Mouse (Mus musculus) urinary bladder, postnatal 10 days (tissue): ENCODE measurements around the gene 4931428F04Rik.

ENCODE experiments used
- DNase-seq: peaks from one replicate; pipeline ENCODE4 v3.0.0; 2022; ENCODE audit warnings: low spot score

Gene 4931428F04Rik

DNA sequence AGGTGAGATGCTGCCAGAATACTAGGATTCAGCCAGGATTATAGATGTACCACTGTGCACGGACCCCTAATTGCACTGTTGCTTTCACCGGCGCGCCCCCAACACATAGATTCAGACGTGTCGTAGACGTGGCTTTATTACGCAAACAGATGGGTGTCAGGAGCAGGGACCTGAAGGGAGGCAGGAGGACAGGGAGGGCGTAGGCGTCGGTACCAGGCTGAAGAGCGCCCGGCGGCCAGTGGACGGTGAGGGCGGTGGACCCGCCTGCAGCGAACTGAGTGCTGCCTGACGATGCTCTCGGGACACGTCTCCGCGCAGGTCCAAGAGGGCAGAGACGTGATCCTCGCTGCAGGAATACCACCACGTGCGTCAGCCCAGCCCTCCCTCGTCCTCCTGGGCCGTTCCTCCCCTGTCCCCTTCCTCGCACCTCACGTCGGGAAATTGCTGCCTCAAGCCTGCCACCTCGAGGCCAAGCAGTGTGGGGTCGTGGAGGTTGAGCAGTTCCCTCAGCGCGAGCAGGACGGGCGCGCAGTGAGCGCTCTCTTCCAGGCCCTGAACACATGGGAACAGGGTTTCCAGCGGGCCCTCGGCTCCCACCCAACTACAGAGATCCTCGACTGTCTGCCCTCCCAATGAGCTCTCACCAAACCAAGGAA is at the start of gene 4931428F04Rik:
Gene 4931428F04Rik (minus strand): TSS at position 60 of the 656 bp plus-strand sequence.
- no peak for DNase-seq

DNA sequence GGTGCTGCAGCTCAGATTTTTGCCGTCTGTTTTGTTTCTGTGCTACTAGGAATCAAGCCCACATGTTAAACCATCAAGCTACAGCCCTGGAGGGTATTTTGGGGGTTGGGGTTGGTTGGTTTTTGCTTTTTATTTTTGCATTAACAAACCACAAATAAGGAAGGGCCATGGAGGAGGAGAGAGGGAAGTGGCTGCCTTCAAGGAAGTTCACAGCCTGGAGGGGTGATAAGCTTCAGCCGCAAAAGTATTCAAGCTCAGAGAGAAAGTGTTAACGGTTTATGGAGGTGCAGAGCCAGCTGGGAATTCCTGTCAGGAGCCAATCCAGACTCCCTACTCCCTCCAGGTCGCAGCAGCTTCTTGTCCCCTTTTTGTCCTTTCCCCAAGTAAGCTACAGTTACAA is 49.3 kb upstream of the 4931428F04Rik start:
- DNase-seq, result no peak

DNA sequence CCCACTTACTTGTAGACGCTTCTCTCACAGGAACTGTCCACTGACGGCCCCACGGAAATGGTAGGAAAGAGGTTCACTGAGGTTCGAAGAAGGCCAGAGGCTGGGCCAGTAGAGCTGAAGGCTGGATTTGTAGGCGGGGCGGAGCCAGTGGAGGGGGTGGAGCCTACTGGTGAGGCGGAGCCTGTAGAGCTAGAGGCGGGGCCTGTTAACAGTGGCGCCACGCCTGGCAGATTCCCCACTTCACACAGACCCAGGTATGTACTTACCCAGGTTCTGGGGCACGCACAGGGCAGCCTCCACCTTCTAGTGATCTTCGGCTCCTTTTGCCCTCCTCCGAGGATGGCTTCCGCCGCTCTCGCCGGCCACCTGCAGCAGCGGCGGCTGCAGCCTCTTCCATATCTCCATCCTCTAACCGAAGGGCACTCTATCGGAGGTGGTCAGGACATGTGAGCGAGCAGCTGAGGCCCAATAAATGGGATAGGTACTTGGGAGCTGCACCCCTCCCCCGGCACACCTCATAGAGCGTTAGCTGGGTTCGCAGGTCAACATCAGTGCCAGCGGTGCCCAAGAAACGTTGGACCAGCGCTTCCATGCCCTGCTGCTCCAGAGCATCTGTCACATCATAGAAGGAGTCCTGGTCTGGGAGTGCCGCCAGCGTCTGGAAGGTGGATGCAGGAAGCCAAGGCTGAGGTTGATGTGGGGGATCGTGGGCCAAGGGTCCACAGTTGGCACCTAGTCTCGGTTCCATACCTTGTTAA is 46.9 kb upstream of the 4931428F04Rik start:
- DNase-seq, result no peak

DNA sequence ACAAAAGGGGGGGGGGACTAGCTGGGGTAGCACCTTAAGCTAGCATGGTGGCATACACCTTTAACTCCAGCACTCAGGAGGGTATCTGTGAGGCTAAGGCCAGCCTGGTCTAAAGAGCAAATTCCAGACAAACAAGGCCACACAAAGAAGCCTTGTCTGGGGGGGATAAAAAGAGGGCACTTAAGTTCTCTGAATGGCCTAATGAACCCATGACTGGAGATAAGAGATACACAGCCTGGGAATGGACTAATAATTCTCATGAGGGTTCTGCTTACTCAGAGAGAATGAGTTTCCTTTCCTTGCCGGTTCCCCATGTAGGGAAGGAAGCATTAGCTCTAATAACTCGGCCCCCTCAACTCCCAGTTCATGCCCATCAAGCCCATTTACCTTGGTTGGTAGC is 42.9 kb upstream of the 4931428F04Rik start:
- no peak for DNase-seq

DNA sequence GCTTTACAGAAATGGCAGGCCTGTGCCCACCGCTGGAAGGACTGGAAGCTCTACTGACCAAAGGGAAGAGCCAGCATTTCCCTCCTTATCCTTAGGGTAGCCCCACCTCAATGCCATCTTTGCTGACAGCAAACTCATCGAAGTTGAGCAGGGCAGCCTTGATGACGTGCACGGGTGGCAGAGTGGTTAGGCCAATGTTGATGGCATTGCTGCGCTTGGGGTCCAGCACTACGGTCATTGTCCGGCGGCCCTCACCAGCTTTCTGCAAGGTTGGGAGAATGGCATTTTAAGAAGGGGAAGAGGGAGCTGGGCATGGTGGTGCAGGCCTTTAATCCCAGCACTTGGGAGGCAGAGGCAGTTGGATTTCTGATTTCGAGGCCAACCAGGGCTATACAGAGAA is 42.3 kb upstream of the 4931428F04Rik start:
- no peak for DNase-seq

DNA sequence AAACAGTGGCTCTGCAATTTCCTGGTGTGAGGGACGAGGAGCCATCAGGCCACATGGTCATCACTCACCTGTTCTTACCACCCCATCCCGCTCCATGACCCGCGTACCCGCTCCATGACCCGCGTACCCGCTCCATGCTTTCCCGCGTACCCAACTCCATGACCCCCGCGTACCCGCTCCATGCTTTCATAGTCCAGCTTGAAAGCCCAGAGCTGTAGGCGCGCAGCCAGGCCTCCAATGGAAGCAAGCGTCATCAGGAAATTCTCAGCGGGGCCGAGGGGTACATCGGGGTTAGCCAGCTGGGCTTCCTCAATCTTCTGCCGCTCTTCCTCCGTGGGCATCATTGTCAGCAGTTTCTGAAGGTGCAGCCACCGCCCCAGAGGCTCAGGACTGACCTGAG is 41.8 kb upstream of the 4931428F04Rik start:
- DNase-seq, result no peak

DNA sequence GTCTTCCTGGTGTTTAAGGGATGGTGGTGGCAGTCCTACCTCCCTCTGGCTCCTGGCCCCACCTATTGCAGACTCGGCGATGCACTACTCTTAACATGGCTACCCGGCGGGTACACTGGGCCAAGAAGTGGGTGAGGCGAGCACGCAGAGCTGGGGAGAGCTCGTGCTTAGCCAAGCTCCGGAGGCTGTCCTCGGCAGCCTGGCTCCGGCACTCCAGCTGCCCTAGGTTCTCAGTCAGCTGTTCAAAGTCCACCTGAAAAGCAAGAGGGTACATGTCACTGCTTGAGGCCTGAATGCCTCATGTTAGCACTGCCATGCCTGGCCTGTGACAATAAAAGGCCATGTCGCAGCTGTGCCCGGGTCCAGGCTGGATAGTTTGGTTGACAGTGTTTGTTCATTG is 40.7 kb upstream of the 4931428F04Rik start:
- no peak for DNase-seq

DNA sequence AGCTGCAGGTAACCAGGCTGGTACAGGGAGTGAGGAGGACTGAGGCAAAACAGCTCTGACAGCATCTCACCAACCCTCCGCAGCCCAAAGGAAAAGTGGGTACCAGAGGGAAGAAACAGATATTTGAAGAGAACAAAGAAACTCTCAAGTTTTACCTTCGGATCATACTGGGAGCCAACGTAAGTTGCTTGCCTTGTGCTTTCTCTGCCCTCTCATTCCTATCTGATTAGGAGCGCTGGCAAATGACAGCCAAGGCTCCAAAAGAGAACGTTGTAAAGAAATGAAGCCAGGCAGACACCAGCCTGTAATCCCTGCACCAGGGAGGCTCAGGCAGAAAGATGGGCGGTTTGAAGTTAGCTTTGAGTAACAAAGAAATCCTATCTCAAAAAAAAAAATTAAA is 37.3 kb upstream of the 4931428F04Rik start:
- DNase-seq, result no peak

DNA sequence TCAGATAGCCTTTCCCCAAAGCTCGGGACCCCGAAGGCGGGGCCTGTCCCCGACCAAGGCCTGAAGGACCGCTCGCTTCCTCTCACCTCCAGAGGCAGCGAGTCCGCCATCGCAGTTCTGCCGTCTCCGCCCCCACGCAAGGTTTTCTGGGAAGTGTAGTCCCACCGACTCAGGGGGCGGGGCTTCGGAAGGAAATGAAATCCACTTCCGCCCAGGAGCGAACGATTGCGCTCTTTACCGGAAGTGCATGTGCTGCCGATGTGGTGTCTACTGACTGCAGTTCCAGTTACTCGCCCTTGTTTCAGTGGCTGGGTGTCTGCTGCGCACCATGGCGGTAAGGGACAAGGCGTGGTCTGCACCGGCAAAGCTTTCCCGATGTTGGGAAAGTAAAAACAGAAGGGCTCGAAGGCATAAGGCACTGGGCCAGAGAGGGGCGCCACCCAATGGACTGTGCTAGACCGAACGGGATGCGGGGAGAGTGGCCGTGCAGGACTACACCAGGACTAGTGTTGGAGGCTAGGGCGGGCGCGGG is 36.5 kb upstream of the 4931428F04Rik start, which contains the start of the genes Lrrc29 and Tmem208:
Gene Lrrc29 (minus strand): TSS at position 138 of the 532 bp plus-strand sequence.
Gene Tmem208 (plus strand): TSS at position 214 of the 532 bp plus-strand sequence.
- DNase-seq, result peak; percentile 90

DNA sequence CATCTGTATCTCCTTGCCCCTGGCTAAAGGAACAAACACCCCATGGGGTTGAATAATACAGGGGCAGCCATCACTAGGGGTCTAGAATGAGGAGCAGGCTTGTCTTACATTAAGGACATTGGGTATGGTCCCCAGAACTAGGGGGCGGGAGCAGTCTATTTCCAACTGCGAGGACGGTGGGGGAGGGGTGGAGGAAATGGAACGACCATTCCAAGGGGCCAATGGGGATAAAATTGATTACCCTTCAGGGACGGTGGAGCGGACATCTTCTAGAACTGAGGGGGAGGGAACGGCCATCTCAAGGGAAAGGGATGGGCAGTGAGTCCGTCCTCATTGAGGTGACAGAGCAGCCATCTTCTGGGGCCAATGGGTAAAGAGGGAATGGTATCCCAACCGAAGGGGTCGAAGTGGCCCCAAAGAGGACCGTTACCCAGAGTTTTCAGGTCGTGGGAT is 36.0 kb upstream of the 4931428F04Rik start:
- no peak for DNase-seq

DNA sequence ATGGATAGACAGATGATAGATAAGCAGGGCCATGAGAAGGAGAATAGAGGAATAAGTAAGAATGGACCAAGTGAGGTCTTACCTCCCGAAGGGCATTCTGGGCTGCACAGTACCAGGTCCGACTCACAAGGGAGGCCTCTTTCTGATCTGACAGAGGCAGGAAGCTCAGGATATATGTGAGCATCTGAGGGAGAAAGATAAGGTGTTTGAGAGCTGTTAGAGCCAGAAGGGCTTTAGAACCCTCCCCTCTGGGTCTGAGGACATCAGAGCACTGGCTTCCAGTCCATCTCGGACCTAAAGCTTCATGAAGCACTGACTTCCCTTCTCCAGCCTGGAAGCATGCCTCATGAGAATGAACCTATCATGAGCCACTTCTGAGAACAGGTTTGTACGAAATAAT is 33.5 kb upstream of the 4931428F04Rik start:
- DNase-seq, result no peak

DNA sequence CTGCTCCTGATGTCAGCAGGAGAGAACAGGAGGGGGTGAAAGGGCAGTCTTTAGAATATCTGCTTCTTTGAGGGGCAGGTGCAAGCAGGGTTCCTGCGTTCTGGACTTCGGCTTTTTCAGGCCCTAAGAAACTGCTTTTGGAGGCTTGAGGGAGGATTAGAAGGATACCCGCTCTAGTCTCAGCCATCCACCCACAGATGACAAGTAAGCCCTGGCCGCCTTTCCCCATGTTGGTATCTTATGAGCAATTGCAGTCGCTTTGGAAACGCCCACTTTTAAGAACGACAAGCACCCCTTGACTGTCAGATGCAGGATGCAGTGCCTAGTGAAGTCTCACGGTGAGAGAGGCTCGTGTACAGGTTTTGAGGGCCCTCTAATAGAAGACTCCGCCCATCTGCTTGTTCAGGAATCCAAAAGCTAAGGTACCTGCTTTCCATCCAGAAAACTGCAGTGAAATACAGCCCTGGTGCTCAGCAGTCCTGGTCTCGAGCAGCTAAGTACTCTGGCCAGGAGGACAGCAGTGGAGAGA is 29.1 kb upstream of the 4931428F04Rik start:
- no peak for DNase-seq

DNA sequence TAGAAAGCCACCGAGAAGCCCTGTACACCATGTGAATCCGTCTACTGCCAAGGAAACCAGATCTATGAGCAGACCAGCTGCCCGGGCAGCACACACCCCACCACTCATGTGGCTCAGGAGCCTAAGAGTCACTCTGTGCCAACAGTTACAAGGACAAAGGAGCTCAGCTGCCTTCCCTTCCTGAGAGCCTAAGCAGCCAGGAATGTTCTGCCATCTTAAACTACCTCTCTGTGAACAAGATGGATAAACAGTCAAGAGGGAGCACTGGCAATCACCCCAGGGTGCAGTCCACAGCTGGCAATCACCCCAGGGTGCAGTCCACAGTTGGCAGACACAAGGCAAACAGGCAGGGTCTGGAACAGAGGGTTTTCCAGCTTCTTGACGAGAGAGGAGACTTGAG is 28.3 kb upstream of the 4931428F04Rik start:
- DNase-seq, result no peak

DNA sequence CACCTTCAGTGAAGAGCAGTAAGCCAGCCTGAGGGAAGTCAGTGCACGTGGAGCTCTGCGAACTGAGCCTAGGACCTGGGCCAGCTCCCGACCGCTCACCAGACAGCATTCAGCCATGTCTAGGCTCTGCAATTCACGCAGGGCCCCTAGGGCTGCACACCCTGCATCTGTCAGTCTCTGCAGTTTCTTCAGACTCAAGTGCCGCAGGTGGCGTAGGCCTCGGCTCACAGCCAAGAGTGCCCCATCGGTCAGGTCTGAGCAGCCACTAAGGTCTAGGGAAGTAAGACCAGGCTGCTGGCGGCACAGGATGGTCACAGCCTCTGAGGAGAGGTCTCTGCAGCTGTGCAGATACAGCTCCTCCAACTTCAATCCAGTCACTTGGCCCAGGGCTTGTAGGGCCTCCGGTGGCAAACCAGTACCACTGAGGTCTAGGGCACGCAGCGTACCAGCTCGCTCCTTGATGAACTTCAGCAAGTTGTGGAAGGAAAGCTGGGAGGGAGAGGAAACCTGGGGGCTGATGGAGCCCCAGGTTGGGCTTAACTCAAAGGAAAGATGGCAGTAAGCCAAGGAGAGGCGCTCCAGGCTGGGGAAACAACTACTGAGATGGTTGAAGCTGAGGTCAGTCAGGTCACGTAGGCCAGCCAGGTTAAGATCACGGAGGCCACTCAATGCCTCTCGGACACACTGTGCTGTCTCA is 25.6 kb upstream of the 4931428F04Rik start:
- DNase-seq, result no peak

DNA sequence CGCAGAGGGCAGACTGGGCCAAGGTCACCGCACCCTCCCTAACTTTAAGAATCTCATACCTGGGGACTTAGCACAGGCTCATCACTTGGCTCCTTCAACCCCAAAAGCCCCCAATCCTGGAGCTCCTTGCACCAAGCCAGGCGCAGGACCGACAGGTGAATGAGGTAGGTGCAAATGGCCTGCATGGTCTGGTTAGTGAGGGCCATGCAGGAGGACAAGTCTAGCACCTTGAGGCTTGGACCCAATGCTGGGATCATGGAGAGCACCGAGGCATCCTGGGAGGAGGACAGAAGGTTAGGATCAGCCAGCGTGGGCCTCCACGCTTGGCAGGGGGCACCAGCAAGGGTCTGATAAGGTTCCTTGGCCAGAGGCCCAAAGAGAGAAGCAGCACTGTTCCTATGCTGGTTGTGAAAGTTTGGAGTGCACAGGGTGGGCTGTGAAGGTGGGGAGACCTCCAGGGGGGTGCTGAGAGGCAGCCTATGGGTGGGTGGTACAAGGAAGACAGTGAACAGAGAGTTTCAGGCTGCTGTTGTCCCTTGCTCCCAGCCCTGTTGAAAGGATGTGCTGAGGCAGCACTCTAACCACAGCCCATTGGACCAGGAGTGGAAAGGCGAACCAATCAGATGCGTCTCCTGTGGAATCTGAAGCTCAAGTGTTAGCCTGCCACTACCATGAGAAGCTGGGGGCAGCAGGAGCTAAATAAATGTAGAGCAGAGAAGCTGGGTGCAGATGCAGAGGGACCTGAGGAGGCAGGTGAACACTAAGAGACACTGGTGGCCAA is 24.1 kb upstream of the 4931428F04Rik start:
- DNase-seq, result no peak

DNA sequence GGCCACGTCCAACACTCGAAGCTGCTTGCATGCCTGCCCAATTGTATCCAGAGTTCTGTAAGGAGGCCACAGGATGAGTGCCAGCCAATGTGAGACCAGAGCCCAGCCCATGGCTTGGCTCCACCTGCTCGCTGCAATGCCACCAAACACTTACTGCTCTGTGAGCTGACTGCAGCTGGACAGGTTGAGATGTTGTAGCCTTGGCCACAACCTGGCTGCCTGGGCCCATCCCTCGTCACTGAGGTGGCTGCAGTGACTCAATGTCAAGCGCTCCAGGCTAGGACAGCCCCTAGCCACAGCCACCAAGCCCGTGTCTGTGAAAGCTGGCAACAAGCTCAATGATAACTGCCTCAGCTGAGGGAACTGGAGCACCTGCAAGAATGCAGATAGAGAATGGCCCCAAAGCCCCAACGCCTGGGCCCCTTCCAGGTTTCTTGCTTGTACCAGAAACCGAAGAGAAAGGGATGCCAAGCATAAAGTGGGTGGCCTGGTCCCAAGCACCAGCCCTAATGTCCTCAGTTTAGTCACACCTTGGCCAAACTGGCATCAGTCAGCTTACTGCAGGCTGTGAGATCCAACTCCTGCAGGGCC is 23.3 kb upstream of the 4931428F04Rik start:
- DNase-seq, result no peak

DNA sequence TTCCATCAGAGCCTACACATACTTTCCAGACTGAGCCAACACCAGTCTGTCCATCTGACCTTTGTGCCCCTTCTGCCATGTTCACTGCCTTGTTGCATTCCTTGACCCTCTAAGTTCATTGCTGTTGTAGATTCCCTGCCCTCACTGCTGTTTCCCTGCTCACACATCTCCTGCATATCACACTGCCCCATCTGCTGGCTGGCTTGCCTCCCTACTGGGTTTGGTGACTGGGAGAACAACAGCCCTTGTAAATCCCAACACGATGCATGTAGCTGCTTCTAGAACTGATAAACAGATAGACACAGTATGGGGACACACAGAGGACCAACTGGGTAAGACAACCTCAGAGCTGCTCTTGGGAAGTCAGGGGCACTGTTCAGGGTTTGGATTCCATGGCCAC is 22.1 kb upstream of the 4931428F04Rik start:
- DNase-seq, result no peak

DNA sequence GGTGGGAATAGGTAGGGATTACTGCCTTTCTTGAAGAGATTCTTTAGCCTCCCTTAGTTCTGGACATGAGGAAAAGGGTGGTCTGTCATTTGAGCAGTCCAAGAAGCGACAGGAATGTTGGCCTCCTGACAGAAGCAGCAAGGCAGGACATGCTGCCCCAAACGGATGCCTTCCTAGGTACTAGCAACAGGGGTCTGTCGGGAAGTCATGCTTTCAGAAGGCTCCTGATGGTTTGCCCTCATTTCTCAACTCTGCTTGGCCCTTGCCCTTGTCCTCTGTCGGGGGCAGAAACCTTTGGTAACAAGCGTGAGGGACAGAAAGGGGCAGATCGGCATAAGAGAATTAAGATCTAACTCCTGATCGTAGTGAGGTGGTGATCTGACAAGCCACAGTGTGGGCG is 20.5 kb upstream of the 4931428F04Rik start:
- DNase-seq, result no peak

DNA sequence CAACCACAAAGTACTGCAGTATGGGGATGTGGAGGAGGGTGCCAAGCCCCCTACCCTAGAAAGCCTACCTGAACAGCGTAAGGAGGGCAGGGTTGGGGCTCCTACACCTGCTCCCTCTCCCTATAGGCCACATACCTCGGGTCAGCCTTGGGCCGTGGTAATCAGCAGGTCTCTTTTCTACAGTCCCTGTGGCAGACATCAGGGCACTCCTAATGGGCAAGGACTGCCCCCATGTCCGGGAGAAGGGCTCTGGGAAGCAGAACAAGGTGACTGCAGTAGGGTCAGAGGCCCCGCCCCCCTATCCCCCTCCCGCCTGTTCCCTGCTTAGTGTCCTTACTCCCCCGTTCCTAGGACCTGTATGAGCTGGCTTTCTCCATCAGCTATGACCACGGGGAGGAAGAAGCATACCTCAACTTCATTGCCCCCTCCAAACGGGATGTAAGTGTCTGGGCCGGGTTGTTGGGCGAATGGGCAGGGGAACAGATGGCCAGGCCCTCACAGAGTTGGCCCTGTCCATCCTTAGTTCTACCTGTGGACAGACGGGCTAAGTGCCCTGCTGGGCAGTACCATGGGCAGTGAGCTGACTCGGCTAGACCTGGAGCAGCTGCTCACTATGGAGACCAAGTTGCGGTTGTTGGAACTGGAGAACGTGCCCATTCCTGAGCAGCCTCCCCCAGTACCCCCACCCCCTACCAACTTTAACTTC is 19.6 kb upstream of the 4931428F04Rik start:
- DNase-seq, result no peak

DNA sequence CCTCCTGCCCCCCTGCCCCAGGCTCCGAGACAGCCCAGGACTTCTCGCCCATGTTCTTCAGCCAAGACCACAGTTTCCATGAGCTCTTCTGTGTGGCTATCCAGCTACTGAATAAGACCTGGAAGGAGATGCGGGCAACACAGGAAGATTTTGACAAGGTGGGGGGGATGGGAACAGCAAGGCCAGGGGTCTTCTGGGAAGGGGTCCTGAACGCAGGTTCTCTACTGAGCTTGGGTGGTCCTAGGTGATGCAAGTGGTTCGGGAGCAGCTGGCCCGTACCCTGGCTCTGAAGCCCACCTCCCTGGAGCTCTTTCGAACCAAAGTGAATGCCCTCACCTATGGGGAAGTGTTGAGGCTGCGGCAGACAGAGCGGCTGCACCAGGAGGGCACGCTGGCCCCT is 18.8 kb upstream of the 4931428F04Rik start:
- DNase-seq, result no peak
